Mouse (Mus musculus) layer of hippocampus, adult 2 months (tissue): ENCODE measurements at regions not wholly inside any gene's neighbourhood (a gene's known extent, or its start where the extent isn't known, plus 50 kb on each side); places are given as distances from the start of the nearest gene placed in this dataset.

Experiments used
- DNase-seq, 2 experiments: peaks; one replicate each; pipeline ENCODE4 v3.0.0; 2022; ENCODE audit warnings: low spot score in 2 of 2
- H3K27ac ChIP-seq: fragments of 200-600 bp; 2 replicates; pipeline ENCODE4 v1.8.1; 2022
- H3K4me3 ChIP-seq: fragments of 200-600 bp; 2 replicates; pipeline ENCODE4 v1.8.1; 2022; ENCODE audit warnings: mild to moderate bottlenecking
- CTCF ChIP-seq: fragments of 200-600 bp; conservative IDR thresholded peaks from 2 replicates; pipeline ENCODE4 v1.8.1; 2022; ENCODE audit warnings: antibody characterized with exemption, mild to moderate bottlenecking, moderate library complexity

DNA sequence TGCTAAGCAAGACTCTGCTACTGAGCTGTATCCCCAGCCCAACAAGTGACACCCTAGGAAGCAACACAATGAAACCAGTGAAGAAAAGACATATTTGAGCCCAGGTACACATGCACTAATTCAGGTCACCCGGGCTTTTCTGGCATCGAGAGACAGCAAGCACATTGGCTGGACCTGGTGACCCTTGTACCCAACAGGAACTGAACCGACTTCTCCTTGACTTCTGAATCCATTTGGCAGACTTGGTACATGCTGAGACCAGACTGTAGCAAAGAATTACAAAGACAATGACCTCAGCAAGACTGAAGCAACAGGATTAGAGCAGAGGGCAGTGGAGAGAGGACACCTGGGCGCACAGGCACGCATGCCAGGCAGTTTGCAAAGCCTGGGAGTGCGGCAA is 79.1 kb downstream of the Sema4f start:
- no peak for DNase-seq
- TF ChIP-seq CTCF = no peak
- H3K27ac ChIP-seq = no peak overlapping the region
- no peak overlapping the region for H3K4me3 ChIP-seq

DNA sequence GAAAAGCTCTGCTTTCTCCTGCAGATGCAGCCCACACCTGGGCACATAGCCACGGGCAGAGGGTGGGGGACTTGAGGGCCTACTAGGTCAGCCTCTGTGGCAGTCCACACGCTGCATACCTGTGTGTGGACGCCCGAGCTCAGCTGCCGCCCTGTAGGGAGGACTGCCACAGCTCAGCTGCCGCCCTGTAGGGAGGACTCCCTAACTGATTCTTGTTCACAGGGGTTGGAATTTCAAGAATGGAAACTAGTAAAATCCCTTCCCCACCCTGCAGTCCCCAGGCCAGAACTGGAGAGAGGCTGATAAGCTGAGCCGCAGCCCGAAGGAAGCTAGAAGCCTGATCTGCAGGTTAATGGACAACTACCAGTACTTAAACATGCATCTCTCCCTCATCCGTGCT is 82.0 kb upstream of the Hk2 start:
- no peak for DNase-seq
- TF ChIP-seq CTCF = no peak
- H3K4me3 ChIP-seq = no peak overlapping the region
- no peak overlapping the region for H3K27ac ChIP-seq

DNA sequence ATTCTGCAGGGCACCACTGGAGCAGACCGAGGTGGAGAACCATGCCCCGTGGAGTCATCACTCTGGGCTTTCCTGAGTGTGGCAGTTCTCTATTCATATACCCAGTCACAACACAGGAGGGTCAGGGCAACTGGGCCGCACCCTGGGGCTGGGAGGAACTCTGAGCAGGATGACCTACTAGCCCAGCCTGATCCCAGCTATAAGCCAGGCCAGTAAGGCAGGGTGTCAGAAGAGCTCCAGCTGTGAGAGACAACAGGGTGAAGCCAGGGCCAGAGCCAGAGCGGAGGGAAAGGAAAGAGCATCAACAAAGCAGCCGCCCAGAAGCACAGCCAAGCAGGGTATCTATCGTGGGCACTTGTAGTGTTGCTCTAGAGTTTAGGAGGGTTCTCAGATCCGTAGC is 81.1 kb upstream of the Hk2 start:
- no peak for DNase-seq
- no peak overlapping the region for H3K4me3 ChIP-seq
- TF ChIP-seq CTCF = no peak
- no peak overlapping the region for H3K27ac ChIP-seq

DNA sequence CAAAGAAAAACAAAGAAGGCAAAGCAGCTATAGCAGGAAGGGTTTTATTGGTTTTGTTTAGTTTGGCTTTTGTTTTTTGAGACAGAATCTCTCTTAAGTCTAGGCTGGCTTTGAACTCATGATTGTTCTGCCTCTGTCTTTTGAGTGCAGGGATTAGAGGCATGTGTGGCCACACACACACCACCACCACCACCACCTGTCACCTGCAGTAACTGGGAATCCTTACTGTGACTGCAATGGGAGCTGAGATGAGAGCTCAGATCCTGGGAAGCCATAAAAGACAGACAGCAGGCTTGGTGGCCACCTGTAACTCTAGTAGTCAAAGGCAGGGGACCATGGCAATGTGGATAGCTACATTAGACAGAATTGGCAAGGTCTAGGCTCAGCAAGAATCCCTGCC is 80.5 kb upstream of the Hk2 start:
- H3K4me3 ChIP-seq = no peak overlapping the region
- no peak overlapping the region for H3K27ac ChIP-seq
- no peak for DNase-seq
- TF ChIP-seq CTCF = no peak

DNA sequence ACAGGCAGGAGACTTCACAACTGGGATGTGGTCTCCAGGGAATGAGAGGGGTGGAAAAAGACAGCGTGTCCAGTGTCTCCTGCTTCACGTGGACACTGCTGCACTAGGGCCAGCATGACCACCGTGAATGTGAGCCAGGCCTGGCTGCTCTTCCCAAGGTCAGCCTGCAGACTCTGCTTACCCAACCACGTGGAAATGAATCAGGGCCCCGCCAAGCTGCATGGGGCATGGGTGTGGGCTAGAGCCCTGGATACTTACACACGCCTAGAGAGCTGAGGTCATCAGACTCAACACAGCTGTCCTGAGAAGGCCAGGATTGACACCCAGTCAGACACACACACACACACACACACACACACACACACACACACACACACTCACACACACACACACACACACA is 80.1 kb upstream of the Hk2 start:
- no peak for DNase-seq
- TF ChIP-seq CTCF = no peak
- no peak overlapping the region for H3K27ac ChIP-seq
- no peak overlapping the region for H3K4me3 ChIP-seq

DNA sequence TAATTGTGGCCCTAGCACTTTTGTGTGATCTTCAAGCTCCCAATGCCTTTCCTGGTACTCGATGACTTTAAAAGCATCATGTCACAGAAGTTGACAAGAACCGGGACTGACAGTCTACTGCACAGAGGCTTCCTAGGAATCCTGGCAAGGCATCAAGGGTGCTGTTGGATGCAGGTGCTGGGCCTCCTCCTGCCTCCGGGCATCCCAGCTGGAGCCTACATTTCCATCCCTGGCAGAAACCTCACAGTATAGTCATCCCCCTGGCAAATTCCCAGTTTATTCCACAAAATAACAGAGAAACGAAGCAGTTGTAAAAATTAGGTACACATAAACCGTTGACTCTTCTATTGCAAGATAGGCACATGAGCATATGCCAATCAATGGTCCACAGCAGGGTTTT is 78.8 kb upstream of the Hk2 start:
- no peak for TF ChIP-seq CTCF
- H3K4me3 ChIP-seq = no peak overlapping the region
- H3K27ac ChIP-seq = no peak overlapping the region
- peak; percentile 64 to 69 for DNase-seq

DNA sequence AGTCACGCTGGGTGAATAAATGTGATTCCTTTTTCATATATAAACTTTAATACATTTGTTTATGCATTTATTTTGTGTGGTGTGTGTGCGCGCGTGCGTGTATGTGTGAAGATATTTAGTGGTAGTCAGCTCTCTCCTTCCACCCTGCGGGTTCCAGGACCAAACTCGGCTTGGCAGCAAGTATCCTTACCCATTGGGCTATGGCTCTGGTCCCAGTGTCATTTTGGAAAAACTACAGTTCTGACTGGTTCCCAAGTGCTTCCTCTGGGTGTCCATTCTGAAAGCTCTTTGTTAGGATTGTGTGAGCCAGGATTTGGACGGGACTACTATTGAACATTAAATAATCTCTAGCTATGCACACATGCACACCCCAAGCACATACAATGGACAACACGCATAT is 76.3 kb upstream of the Hk2 start:
- Histone ChIP-seq H3K4me3 (no peak overlapping the region), H3K27ac (no peak overlapping the region)
- DNase-seq = no peak
- TF ChIP-seq CTCF = no peak

DNA sequence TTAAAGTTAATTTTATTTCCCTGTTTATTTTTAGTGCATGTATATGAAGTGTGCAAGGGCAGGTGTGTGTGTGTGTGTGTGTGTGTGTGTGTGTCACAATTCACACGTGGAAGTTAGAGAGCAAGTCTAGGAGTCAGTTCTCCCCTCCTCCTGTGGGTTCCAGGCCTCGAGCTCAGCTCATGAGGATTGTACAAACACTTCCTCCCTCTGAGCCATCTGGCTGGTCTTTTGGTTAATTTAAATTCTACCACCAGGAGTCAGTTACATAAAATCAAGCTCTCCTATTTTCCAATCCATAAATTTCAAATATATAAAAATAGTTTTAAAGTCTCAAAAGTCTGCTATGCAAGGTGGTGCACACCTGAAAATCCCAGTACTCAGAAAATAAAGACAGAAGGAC is 73.3 kb upstream of the Hk2 start:
- DNase-seq = peak; percentile 19 to 73
- TF ChIP-seq CTCF = peak; percentile 43
- H3K4me3 ChIP-seq = no peak overlapping the region
- peak overlapping the region; percentile 72 for H3K27ac ChIP-seq

DNA sequence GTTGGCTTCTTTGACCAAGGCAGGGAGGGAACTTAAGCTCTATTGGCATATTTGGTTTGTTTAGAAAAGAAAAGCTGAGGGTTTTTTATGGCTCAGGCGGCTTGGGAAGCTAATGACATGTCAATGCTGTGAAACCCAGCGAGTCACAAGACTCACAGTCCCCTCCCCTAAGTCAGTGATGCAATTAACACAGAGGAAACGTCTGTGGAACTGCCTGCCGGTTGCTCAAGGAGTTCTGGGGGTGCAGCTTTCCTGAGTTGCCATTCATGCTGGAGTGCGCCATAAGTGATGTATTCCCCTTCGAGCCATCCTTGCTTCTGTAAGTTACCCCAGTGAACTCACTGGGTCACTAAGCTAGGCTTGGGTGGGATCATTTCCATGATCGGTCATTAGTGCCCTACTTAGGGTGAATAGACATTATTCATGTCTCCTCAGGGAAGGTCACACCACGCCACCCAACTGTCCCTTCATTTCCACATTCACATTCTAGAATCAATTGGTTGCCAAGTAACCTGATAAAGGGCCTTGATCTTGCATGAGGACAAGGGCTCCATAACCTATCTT is 72.4 kb upstream of the Hk2 start:
- 0 out of 2 replicates have a peak overlapping the region, but pooled peaks have one; percentile 55 for H3K27ac ChIP-seq
- TF ChIP-seq CTCF = no peak

DNA sequence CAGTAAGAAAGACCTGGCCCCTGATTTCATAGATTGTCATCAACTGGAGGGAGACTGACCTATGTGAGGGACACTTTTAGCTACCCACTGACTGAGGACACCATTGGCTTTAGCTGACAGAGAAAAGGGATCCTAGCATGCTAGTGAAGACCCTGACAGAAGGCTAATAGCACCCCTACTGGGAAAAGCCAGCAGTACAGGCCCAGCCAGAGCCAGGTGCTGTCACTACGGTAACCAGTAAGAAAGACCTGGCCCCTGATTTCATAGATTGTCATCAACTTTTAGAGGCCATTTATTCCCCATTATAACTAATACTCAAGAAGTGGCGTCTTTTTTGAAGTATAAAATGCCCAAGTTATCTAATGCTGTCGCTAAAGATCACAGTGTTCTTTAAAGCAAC is 70.2 kb upstream of the Hk2 start:
- Histone ChIP-seq H3K4me3 (no peak overlapping the region), H3K27ac (no peak overlapping the region)
- DNase-seq = no peak
- peak; percentile 67 for TF ChIP-seq CTCF

More for the DNA sequence above, 72.4 kb upstream of the Hk2 start:
- no peak for DNase-seq
- no peak overlapping the region for H3K4me3 ChIP-seq

DNA sequence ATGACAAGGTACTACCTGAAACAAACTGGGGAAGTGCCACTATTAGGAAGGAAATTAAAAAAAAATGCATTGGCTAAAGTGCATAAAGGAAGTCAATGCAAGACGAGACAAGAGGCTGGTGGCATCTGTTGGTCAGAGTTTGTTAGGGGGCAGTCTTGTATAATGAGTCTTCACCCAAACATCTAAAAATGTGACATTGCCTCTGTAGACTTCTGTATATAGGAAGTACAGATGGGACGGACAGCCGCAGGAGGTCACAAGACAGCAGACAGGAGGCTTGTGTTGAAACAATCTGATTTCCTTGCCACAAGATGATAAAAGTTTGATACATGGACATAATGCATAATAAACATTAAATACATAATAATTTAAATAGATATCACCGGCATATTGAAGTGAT is 69.6 kb upstream of the Hk2 start:
- Histone ChIP-seq H3K27ac (no peak overlapping the region), H3K4me3 (no peak overlapping the region)
- TF ChIP-seq CTCF = no peak
- DNase-seq = no peak

DNA sequence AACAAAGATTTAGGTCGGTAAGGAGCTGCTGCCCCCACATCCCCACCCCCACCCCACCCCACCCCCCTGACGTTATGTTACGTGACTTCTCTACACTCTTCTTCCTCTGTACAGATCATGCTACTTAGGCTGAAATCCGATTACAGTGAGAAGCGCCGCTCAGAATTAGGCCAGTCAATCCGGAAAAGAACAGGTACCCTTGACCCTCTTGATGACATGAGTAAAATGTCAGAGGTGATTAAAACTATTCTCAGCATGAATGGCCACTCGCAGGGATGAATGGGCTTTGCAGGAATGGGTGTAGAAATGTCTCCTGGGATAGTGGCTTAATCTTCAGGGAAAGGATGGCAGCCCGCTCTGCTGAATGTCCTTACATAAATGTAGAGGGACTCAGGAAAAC is 63.0 kb upstream of the Hk2 start:
- no peak for DNase-seq
- no peak for TF ChIP-seq CTCF
- Histone ChIP-seq H3K27ac (no peak overlapping the region), H3K4me3 (no peak overlapping the region)

DNA sequence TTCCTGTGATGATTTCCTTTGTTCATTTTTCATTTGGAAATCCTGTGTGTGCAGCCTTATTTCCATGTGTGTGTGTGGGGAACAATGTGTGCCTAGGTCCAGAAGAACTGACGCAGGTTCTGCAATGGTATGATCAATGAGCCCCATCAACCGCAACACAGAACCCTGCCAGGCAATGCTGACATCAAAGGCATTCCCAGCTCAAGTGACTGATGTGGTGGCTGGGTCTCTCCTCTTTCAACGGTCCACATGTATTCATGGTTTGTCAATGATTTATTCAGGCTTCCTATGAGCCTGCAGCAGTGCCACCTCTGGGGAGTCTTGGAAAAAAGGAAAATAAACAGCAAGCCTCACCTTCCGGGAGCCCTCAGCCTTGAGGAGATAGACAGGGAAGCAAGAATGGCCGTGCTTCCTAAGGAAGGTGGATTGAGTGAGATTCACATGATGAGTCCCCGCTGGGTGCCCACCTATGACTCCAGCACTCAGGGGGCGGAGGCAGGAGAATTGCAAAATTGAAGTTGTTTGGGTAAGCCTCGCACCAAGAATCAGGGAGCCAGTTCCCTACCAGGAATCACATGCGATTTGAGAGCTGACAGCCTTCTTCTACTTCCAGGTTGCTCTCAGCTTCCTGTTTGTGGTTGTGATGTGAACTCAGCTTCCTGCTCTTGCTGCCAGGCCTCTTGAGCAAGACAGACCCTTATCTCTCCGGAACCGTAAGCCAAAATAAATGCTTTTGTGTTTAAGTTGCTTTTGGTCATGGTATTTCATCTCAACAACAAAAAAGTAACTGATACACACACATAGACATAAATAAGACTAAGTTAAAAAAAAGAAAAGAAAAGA is 61.2 kb upstream of the Hk2 start:
- Histone ChIP-seq H3K27ac (no peak overlapping the region), H3K4me3 (no peak overlapping the region)
- no peak for DNase-seq
- TF ChIP-seq CTCF = no peak

DNA sequence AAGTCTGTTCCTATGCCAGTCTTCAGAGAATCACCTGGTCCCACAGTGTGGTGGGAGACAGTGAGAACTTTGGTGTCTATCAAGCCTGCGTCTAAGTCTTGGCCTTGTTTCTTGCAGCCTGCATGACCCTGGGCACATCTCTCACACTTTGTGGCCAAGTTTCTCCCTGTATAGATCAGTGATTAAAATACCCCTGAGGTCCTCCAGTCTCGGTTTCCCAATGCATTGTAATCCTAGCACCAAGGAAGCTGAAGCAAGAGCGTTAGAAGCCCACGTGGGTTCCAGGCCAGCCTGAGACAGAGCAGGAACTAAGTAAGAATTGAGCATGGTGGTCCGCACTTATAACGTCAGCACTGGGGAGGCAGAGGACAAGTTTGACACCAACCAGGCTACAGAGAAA is 59.6 kb upstream of the Hk2 start:
- Histone ChIP-seq H3K4me3 (no peak overlapping the region), H3K27ac (no peak overlapping the region)
- no peak for TF ChIP-seq CTCF
- no peak for DNase-seq
